Mouse (Mus musculus) bone marrow, adult 2 months (tissue): ENCODE measurements around the gene Oas1f. TPM values are rescaled to one million over a fixed set of nuclear protein-coding genes. Genes with fewer than 3 reads are reported as not detected.
"Not testable (repeated sequence)": the region's sequence is repeated elsewhere in the genome, so short reads cannot be mapped to it uniquely, and the experiment has no call there.

ENCODE experiments used
- H3K27ac ChIP-seq: fragments of 200-500 bp; 2 replicates; pipeline ENCODE4 v1.5.1; 2012; ENCODE audit warnings: low read depth, mild to moderate bottlenecking, control low read depth, inconsistent platforms, low read length; ENCODE audit not compliant: control insufficient read depth, poor library complexity, insufficient read depth
- H3K4me1 ChIP-seq: fragments of 200-500 bp; 2 replicates; pipeline ENCODE4 v1.6.1; 2011; ENCODE audit warnings: low read length; ENCODE audit not compliant: control insufficient read depth, insufficient read depth
- H3K4me3 ChIP-seq: fragments of 200-500 bp; replicated peaks from 2 replicates; pipeline ENCODE3; 2011; ENCODE audit warnings: mild to moderate bottlenecking, low read depth, low read length, control low read depth; ENCODE audit not compliant: control insufficient read depth
- CTCF ChIP-seq: fragments of 200-500 bp; IDR thresholded peaks from 2 replicates; pipeline ENCODE4 v1.5.1; 2011; ENCODE audit warnings: low read length, control low read depth; ENCODE audit not compliant: control insufficient read depth, insufficient read depth
- POLR2A ChIP-seq: fragments of 200-500 bp; IDR thresholded peaks from 2 replicates; pipeline ENCODE4 v1.6.1; 2011; ENCODE audit warnings: low read depth, mild to moderate bottlenecking, control low read depth, low read length, borderline replicate concordance; ENCODE audit not compliant: control insufficient read depth
- WGBS: fragments of 180-500 bp; shearing (Covaris S2); methylation state at CpG from one replicate; pipeline ENCODE4 v1.1.7; 2018; 5-methylcytosine and 5-hydroxymethylcytosine counted together
- polyA plus RNA-seq: library from polyadenylated mRNA; stranded (reverse); fragments of >200 nt; gene quantifications from 2 replicates; pipeline ENCODE4 v1.2.4, GENCODE M21; 2011; ENCODE audit warnings: low replicate concordance; ENCODE audit not compliant: missing spikeins, insufficient read depth, insufficient read length

Oas1f gene
- polyA plus RNA-seq, 1 experiment, result not detected

- 89% methylated on average over 6 of the region's 6 CpGs for WGBS
- H3K4me3 ChIP-seq, result no peak overlapping the region
- TF ChIP-seq POLR2A, result no peak
- no peak for TF ChIP-seq CTCF
- no peak overlapping the region for H3K27ac ChIP-seq
- H3K4me1 ChIP-seq, result no peaks in the 10 kb centered on the region
Observed at GRCm38 (mm10) chr5:120898307-120898706, 51.1 kb downstream of the Oas1f start.

GRCm38 (mm10) chr5:120898726-120899125 is 51.6 kb downstream of the Oas1f start:
- TF ChIP-seq POLR2A (no peak), CTCF (no peak)
- Histone ChIP-seq H3K27ac (no peak overlapping the region), H3K4me1 (no peaks in the 10 kb centered on the region), H3K4me3 (no peak overlapping the region)

DNA sequence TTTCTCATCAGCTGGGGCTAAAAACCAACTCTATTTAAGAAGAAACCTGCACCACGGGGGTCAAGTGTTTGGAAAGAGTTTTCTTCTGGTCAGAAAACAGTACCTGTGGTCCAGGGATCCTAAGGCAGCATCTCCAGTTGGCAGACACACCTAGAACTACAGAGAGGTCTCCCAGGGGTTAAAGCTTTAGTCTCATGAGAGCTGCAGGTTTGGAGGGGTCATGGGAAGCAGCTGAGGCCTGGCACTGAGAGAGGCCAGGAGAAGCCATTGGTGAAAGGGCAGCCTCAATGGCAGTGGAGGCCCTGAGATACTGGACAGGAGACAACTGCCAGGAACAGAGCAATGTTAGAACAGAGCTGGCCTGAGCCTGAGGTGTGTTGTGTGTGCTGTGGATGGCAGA is 53.5 kb downstream of the Oas1f start:
- H3K4me3 ChIP-seq, result no peak overlapping the region
- TF ChIP-seq CTCF (no peak), POLR2A (no peak)
- 71% methylated on average over 1 of the region's 1 CpGs for whole genome bisulfite sequencing
- no peaks in the 10 kb centered on the region; the same call in 1 of the 2 replicates for H3K4me1 ChIP-seq
- H3K27ac ChIP-seq, result no peak overlapping the region

- 87% methylated on average over 5 of the region's 5 CpGs for whole genome bisulfite sequencing
- H3K4me1 ChIP-seq, result no peaks in the 10 kb centered on the region; the same call in 1 of the 2 replicates
- no peak for TF ChIP-seq CTCF
- TF ChIP-seq POLR2A, result no peak
- no peak overlapping the region for H3K4me3 ChIP-seq
- no peak overlapping the region for H3K27ac ChIP-seq
Observed at GRCm38 (mm10) chr5:120902056-120902455, 54.9 kb downstream of the Oas1f start.

GRCm38 (mm10) chr5:120906791-120907733 is 59.9 kb downstream of the Oas1f start, which contains the start of gene Oas1a:
Gene Oas1a, minus strand, starts transcription at chr5:120907521.
- 30% methylated on average over 8 of the region's 12 CpGs for WGBS
- Histone ChIP-seq H3K4me3 (peak within 1 kb of the TSS; percentile 68), H3K27ac (0 out of 2 replicates have a peak within 1 kb of the TSS, but pooled peaks have one; percentile 28)
- H3K4me1 ChIP-seq, result not testable (repeated sequence)

Other genes starting within 250 kb of the Oas1f start
- gene Rita1, start 234.8 kb upstream of the Oas1f start, polyA plus RNA-seq, result 1.9 and 3.4 TPM in 2 replicates
- gene Ddx54, start 234.6 kb upstream of the Oas1f start, polyA plus RNA-seq, result 17.2 and 32.0 TPM in 2 replicates
- gene Cfap73, start 213.1 kb upstream of the Oas1f start, polyA plus RNA-seq, result not detected in 2 replicates
- 1.6 and 4.6 TPM in 2 replicates for gene Rasal1, start 198.6 kb upstream of the Oas1f start, polyA plus RNA-seq
- 2.7 and 3.6 TPM in 2 replicates for gene Dtx1, start 135.4 kb upstream of the Oas1f start, polyA plus RNA-seq
- gene Oas2, start 97.5 kb upstream of the Oas1f start, polyA plus RNA-seq, result 12.2 and 25.1 TPM in 2 replicates
- 16.2 and 19.9 TPM in 2 replicates for gene Oas3, start 69.7 kb upstream of the Oas1f start, polyA plus RNA-seq
- 3.7 TPM in 1 of 2 replicates, not detected in the other for gene Oas1e, start 51.8 kb upstream of the Oas1f start, polyA plus RNA-seq
- 9.1 and 12.1 TPM in 2 replicates for gene Oas1c, start 34.9 kb upstream of the Oas1f start, polyA plus RNA-seq
- not detected in 2 replicates for gene Oas1h, start 14.1 kb downstream of the Oas1f start, polyA plus RNA-seq
- 10.0 and 23.1 TPM in 2 replicates for gene Oas1g, start 40.2 kb downstream of the Oas1f start, polyA plus RNA-seq
- 4.9 and 8.9 TPM in 2 replicates for gene Oas1a, start 60.2 kb downstream of the Oas1f start, polyA plus RNA-seq
- gene Oas1d, start 67.2 kb downstream of the Oas1f start, polyA plus RNA-seq, result not detected in 2 replicates
- gene Rph3a, start 162.7 kb downstream of the Oas1f start, polyA plus RNA-seq, result not detected in 2 replicates